8 mouse cellular contexts compared by ENCODE assay signal in genomic region chr3:20034719-20035404, GRCm38 (mm10). TPM values are rescaled to one million over a fixed set of nuclear protein-coding genes. Genes with fewer than 3 reads are reported as not detected.
A peak's percentile ranks its signal among the peaks of the same experiment; 100 is the strongest.
DNase-seq lines count a peak whose midpoint lies in the region; ATAC-seq and TF ChIP-seq lines count a peak whose summit lies in the region.

TSS of gene Hps3 (minus strand) at chr3:20035315.

- no peaks in the 10 kb centered on the region for H3K9me3 ChIP-seq in hindbrain, embryonic 16.5 days (ENCODE audit: control insufficient read depth, low read length)

- no peaks in the 10 kb centered on the region for H3K4me1 ChIP-seq in hindbrain, embryonic 16.5 days (ENCODE audit: control insufficient read depth, insufficient read depth, low read depth, low read length)

- H3K27me3 ChIP-seq in hindbrain, embryonic 16.5 days (replicated peaks; ENCODE audit: control insufficient read depth, insufficient read depth, low read length), result no peaks in the 10 kb centered on the region

- peak; percentile 100 for ATAC-seq in hindbrain, embryonic 16.5 days
- ATAC-seq in megakaryocyte, adult 5-6 weeks (ENCODE audit: poor library complexity, severe bottlenecking), result peak; percentile 94

- TF ChIP-seq CTCF in left cerebral cortex, adult 2 months (IDR thresholded peaks at IDR 0.05), result no peak

- H3K4me3 ChIP-seq in hindbrain, embryonic 16.5 days (ENCODE audit: low read length), result peak within 1 kb of the TSS; percentile 68
- H3K4me3 ChIP-seq in left cerebral cortex, adult 2 months, result peak within 1 kb of the TSS; percentile 99

- H3K4me2 ChIP-seq in hindbrain, embryonic 16.5 days (ENCODE audit: low read length), result peak within 1 kb of the TSS; percentile 62

- H3K36me3 ChIP-seq in hindbrain, embryonic 16.5 days (ENCODE audit: control insufficient read depth, insufficient read depth, low read length), result no peaks in the 10 kb centered on the region

- intact Hi-C loops in left cerebral cortex, adult 2 months (cut with DNase I), result loop anchor here (1.0 to 5.0 kb wide), 2 partner anchors 22 to 848 kb away; partner anchors contain the start of gene Hltf

- peak within 1 kb of the TSS; percentile 76 for H3K27ac ChIP-seq in hindbrain, embryonic 16.5 days (ENCODE audit: low read depth, low read length)
- H3K27ac ChIP-seq in left cerebral cortex, adult 2 months, result peak within 1 kb of the TSS; percentile 90

- DNase-seq in T-cell, adult 2 months (ENCODE audit: low spot score), result peak; percentile 87
- DNase-seq in cerebellum, postnatal 36 days, result peak; percentile 85
- DNase-seq in gastrocnemius, adult 18-20 months (ENCODE audit: low spot score), result peak; percentile 84
- DNase-seq in left cerebral cortex, adult 2 months (ENCODE audit: extremely low spot score in 1 of 2, low spot score in 2 of 2), result peak; percentile 83 to 85
- peak; percentile 85 to 92 for DNase-seq in right cerebral cortex, adult 2 months (ENCODE audit: low spot score in 2 of 2)
- peak; percentile 87 for DNase-seq in urinary bladder, postnatal 14 days (ENCODE audit: low spot score)

- 0% methylated on average over 47 of the region's 47 CpGs for WGBS in hindbrain, embryonic 16.5 days

- H3K9ac ChIP-seq in hindbrain, embryonic 16.5 days (ENCODE audit: low read depth, low read length), result peak within 1 kb of the TSS; percentile 80

RNA-seq across cellular contexts. Expression of gene Hps3, which starts in this region (rescaled TPM):
- total RNA-seq in gastrocnemius, adult 18-20 months (2021), result 1 to 10 TPM; 3.6 to 3.8 TPM
- 12.3 and 13.4 TPM in 2 replicates for polyA plus RNA-seq in hindbrain, embryonic 16.5 days (2015; fragmentation: Nextera tagmentation; extraction: Ambion mirVana)
- 10 to 100 TPM; 16.6 to 17.1 TPM for total RNA-seq in left cerebral cortex, adult 2 months (2021)
- total RNA-seq in megakaryocyte, adult 5-6 weeks (2015), result 109 and 112 TPM in 2 replicates
- 88.3 and 94.4 TPM in 2 replicates for total RNA-seq in megakaryocyte, adult 5-6 weeks (2017)

Comparison
In these comparisons a context has a peak if more than half of its experiments do, and no peak if none do; other contexts are left out.
1. Peak in every context shown above with its lines: DNase-seq, ATAC-seq, H3K4me3 ChIP-seq and H3K27ac ChIP-seq.
2. RNA of gene Hps3 (total RNA-seq): 88.3 to 112 TPM in megakaryocyte, adult 5-6 weeks; 16.6 to 17.1 TPM in left cerebral cortex, adult 2 months and 3.6 to 3.8 TPM in gastrocnemius, adult 18-20 months; every median in the first group is over 4 times any median in the second.